Mouse (Mus musculus): Measurements from ENCODE around the gene Gm48552. TPM values are rescaled to one million over a fixed set of nuclear protein-coding genes. Genes with fewer than 3 reads are reported as not detected.
A peak's percentile ranks its signal among the peaks of the same experiment; 100 is the strongest.

Gene Gm48552
- total RNA-seq, 2 experiments from 2014 or later, result 0.84 to 1.0 TPM

- TF ChIP-seq CTCF (IDR thresholded peaks at IDR 0.05), result no peak
- intact Hi-C loops (cut with DNase I), result loop anchor here (1.0 kb wide), 1 partner anchor 15 kb away; no protein-coding TSS in a partner anchor
- Histone ChIP-seq H3K4me3 (peak overlapping the region; percentile 70), H3K27ac (peak overlapping the region; percentile 97)
- DNase-seq, result peak; percentile 82
Observed at GRCm38 (mm10) chr10:81414682-81415081, 25.9 kb downstream of the Gm48552 start.

- Histone ChIP-seq H3K4me3 (peak overlapping the region; percentile 70), H3K27ac (peak overlapping the region; percentile 97)
- no peak for TF ChIP-seq CTCF (IDR thresholded peaks at IDR 0.05)
- peak; percentile 40 for DNase-seq
- intact Hi-C loops (cut with DNase I), result loop anchor here (1.0 kb wide), 1 partner anchor 14 kb away; no protein-coding TSS in a partner anchor
Observed at GRCm38 (mm10) chr10:81415146-81415545, 26.3 kb downstream of the Gm48552 start.

DNA sequence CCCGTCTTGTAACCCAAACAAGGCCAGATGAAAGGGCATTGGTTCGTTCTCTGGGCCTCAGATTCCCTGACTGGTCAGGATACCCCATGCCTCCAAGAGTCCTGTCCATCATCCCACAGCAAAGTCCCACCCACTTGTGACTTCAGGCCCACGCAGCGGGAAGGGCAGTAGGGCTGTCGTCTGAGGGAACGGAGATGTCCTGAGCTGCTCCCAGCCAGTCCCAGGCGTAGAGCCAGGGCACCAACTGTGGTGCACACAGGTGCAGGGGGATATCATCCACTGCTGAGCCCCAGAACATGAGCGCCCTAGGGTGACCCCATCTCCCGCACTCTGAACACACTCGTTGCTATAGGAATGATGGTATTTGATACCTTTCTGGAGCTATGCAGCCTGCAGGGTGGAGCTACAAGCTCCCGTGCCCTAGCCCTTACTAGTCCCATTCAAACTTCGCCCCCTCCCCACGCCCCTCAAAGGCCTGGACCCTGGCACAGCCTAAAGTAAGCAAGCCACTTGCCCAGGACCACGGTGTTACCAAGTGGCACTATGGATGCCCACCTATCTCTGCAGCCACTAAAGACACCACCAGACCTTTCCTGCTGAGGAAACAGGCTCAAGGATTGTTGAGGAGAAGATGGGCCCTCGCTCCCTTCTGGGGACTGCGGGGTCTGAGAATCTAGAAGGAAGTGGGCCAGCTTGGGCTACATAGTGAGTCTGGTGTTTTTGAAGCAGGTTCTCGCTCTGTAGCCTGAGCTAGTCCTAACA, 26.9 kb downstream of the Gm48552 start:
- intact Hi-C loops (cut with DNase I), result loop anchor here (1.0 kb wide), 1 partner anchor 14 kb away; no protein-coding TSS in a partner anchor
- peak; percentile 93 for DNase-seq
- peak overlapping the region; percentile 70 for H3K4me3 ChIP-seq
- no peak for TF ChIP-seq CTCF (IDR thresholded peaks at IDR 0.05)
- peak overlapping the region; percentile 97 for H3K27ac ChIP-seq

- TF ChIP-seq CTCF (IDR thresholded peaks at IDR 0.05), result peak; percentile 73
- peak; percentile 97 for DNase-seq
- intact Hi-C loops (cut with DNase I), result no loop called here
- Histone ChIP-seq H3K27ac (peak overlapping the region; percentile 97), H3K4me3 (peak overlapping the region; percentile 70)
Observed at GRCm38 (mm10) chr10:81416581-81417226, 27.9 kb downstream of the Gm48552 start.

DNA sequence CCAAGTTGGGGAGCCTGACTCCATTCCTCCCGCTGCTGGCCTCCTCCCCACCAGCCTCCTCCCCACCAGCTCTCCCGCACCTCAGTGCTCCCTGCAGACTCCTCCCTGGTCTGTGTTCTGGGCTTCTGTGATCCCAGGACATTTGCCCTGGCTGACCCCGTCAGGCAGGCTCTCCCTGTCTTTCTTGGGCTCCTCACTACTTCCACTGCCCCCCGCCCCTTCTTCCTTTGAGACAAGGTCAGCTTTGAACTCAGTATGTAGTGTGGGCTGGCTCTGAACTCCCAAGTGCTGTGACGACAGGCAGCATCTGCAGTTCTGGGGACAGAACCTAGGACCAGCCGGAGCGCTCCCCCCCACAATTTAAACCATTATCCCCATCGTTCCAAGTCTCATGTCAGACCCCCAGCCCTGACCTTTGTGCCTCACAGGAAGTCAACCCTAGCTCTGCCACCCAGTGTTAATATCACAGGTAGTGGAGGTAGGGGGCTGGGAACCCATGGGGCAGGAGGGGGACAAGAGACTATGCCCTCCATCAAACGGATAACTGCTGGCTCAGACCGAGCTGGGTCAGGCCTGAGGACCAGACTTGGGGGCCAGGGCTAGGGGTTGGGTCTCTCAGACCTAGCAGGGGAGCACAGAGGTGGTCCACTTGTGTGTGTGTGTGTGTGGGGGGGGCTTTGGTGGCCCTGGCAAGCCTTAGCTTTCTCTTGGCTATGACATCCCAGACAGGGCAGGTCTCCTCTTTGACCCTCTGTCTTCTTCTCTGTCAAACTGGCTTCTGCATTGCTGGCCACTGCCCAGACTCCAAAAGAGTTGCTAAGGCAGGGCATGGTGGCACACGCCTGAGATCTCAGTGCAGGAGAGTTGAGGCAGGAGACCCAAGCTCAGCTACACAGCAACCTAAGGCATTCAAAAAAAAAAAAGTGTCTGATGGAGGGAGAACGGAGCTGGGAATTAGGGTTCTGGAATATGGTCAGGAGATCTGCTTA, 28.7 kb downstream of the Gm48552 start:
- intact Hi-C loops (cut with DNase I), result no loop called here
- peak; percentile 56 for DNase-seq
- TF ChIP-seq CTCF (IDR thresholded peaks at IDR 0.05), result no peak
- Histone ChIP-seq H3K4me3 (peak overlapping the region; percentile 70), H3K27ac (peak overlapping the region; percentile 97)

DNA sequence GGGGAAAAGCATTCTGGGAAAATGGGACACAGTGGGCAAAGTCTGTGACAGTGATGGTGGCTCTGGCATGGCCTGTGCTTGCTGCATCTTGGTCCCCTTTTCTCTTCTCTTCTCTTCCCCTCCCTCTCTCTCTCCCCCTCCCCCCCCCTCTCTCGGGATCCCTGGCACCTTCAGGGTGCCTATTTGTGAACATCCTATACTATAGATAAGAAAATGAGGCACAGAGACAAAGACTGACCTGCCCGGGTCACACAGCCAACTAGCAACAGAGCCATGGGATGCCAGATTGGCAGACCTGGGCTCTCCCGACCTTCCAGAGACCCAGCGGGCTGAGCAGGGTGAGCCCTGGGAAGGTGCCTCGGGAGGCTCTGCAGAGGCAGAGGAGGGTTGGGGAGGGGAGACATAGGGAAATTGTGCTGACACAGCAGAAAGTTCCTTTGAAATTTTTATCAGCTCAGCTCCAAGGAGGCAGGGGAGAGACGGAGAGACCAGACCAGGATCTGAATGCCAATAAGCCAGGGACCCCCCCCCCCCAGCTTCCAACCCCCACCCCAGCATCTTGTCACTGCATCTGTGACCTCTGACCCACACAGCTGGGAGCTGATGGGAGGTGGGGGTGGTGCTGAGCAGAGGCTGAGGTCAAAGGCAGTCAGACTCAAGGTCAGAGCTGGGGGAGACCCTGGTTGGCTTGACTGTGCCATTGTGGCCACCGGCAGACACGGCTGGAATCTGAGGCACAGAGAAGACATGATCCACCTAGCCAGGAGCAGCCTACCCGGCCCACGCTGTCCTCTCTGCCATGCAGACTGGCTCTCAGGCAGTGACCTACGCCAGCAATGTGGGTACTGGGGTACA, 29.6 kb downstream of the Gm48552 start:
- intact Hi-C loops (cut with DNase I), result no loop called here
- peak overlapping the region; percentile 97 for H3K27ac ChIP-seq
- H3K4me3 ChIP-seq, result peak overlapping the region; percentile 70
- DNase-seq, result peak; percentile 26
- TF ChIP-seq CTCF (IDR thresholded peaks at IDR 0.05), result no peak

DNA sequence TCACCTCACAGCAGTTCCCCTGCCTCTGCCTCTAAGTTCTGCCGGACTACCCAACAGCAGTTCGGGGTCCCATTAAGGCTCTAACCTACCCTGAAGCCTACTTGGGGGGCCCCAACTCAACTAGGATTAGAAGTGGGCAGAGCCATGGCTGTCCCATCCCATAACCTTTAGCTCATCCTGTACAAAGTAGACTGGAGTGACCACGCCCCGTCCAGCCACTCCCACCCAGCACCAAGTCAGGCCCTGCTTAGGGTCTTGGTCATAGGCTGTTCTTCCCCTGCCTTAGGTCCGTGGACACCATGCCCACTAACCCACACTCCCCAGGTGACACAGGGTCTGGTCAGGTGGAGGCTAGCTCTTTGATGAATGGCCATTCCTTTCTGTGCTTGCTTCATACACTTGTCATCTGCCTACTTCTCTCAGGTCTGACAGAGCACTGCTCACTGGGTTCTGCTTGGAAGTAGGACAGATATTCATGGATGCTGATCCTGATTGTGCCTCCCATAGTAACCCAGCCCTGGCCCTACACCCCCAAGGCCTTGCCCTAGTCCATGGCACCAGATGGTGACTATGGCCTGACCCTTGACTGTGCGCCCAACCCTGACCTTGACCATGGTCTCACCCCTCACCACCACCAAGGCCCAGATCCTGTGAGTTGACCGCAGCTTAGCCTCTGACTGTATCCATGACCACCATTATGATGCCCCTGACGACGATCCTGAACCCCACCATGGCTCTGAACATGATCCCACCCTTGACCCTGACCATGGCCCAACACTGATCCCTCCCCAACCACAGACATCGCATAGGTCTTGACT, 30.5 kb downstream of the Gm48552 start:
- TF ChIP-seq CTCF (IDR thresholded peaks at IDR 0.05), result no peak
- intact Hi-C loops (cut with DNase I), result no loop called here
- Histone ChIP-seq H3K4me3 (peak overlapping the region; percentile 70), H3K27ac (peak overlapping the region; percentile 97)
- DNase-seq, result peak; percentile 27

DNA sequence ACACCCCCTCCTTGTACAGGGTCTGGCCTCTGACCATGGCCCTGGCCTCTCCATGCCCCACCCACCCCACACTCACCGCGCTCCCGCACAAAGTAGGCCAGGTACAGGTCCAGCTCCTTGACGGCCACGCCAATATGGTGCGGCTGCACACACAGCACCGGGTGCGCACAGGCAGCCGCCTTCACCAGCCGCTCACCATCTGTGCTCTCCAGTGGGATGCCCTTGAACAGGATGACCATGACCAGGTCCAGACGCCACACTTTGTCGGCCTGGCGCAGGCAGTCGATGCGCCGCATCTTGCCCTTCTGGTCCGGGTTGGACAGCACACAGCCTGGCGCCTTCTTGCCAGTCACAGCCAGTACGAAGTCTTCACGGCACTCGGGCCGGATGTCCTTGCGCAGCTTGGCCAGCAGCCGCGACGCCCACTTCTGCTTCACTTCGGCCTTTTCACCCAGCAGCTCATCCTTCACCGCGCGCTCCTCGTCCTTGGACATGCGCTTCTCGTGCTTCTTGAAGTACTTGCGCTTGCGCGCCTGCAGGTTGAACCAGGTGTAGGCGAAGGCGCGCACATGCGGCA, 31.5 kb downstream of the Gm48552 start:
- H3K4me3 ChIP-seq, result peak overlapping the region; percentile 70
- H3K27ac ChIP-seq, result peak overlapping the region; percentile 97
- no peak for TF ChIP-seq CTCF (IDR thresholded peaks at IDR 0.05)
- intact Hi-C loops (cut with DNase I), result no loop called here
- peak; percentile 62 for DNase-seq

- peak overlapping the region; percentile 97 for H3K27ac ChIP-seq
- TF ChIP-seq CTCF (IDR thresholded peaks at IDR 0.05), result no peak
- intact Hi-C loops (cut with DNase I), result no loop called here
- peak overlapping the region; percentile 70 for H3K4me3 ChIP-seq
- DNase-seq, result peak; percentile 45
Observed at GRCm38 (mm10) chr10:81421041-81421796, 32.4 kb downstream of the Gm48552 start.

- DNase-seq, result peak; percentile 84
- peak overlapping the region; percentile 97 for H3K27ac ChIP-seq
- peak overlapping the region; percentile 70 for H3K4me3 ChIP-seq
- TF ChIP-seq CTCF (IDR thresholded peaks at IDR 0.05), result no peak
- intact Hi-C loops (cut with DNase I), result no loop called here
Observed at GRCm38 (mm10) chr10:81421797-81422100, 32.9 kb downstream of the Gm48552 start.
